Mouse (Mus musculus) erythroblast, embryonic 14.5 days (primary cell): ENCODE data around the gene Wnt4. TPM values are rescaled to one million over a fixed set of nuclear protein-coding genes. Genes with fewer than 3 reads are reported as not detected.

ENCODE experiments used
- H3K27me3 ChIP-seq: 2 replicates; pipeline ENCODE4 v1.6.1; 2012; ENCODE audit warnings: inconsistent platforms; ENCODE audit not compliant: control insufficient read depth
- H3K36me3 ChIP-seq: 2 replicates; pipeline ENCODE4 v1.6.1; 2012; ENCODE audit warnings: mild to moderate bottlenecking, inconsistent platforms; ENCODE audit not compliant: control insufficient read depth
- H3K4me1 ChIP-seq: 2 replicates; pipeline ENCODE4 v1.6.1; 2012; ENCODE audit warnings: inconsistent platforms; ENCODE audit not compliant: control insufficient read depth
- H3K4me3 ChIP-seq: replicated peaks from 2 replicates; pipeline ENCODE3; 2012; ENCODE audit warnings: moderate library complexity, mild to moderate bottlenecking, inconsistent platforms
- H3K9me3 ChIP-seq: 2 replicates; pipeline ENCODE4 v1.6.1; 2012; ENCODE audit warnings: low read length, inconsistent platforms, mixed read lengths; ENCODE audit not compliant: control insufficient read depth
- GATA1 ChIP-seq: IDR thresholded peaks from 2 replicates; pipeline ENCODE4 v1.6.1; 2012; ENCODE audit warnings: low read length, inconsistent platforms, mixed read lengths
- TAL1 ChIP-seq: IDR thresholded peaks from 3 replicates; pipeline ENCODE4 v1.6.1; 2012; ENCODE audit warnings: low read length, inconsistent platforms, mixed read lengths
- polyA plus RNA-seq: library from polyadenylated mRNA; stranded (reverse); fragments of >175 nt; gene quantifications from 2 replicates; pipeline ENCODE4 v1.2.3, GENCODE M21; 2012

The Wnt4 gene
- polyA plus RNA-seq, 1 experiment, result 0.02 TPM

GRCm38 (mm10) chr4:137277600-137278143 is 383 bp downstream of the Wnt4 start:
- H3K27me3 ChIP-seq, result peaks cover 77% of the 10 kb centered on the region
- H3K36me3 ChIP-seq, result no peaks in the 10 kb centered on the region
- no peaks in the 10 kb centered on the region for H3K4me1 ChIP-seq
- TF ChIP-seq TAL1 (no peak), GATA1 (no peak)
- no peaks in the 10 kb centered on the region; the same call in 1 of the 2 replicates for H3K9me3 ChIP-seq
- no peak overlapping the region for H3K4me3 ChIP-seq

- H3K27me3 ChIP-seq, result peaks cover 83% of the 10 kb centered on the region
- H3K9me3 ChIP-seq, result no peaks in the 10 kb centered on the region; the same call in 1 of the 2 replicates
- no peak overlapping the region for H3K4me3 ChIP-seq
- no peaks in the 10 kb centered on the region for H3K4me1 ChIP-seq
- TF ChIP-seq GATA1, result no peak
- TF ChIP-seq TAL1, result no peak
- no peaks in the 10 kb centered on the region for H3K36me3 ChIP-seq
Observed at GRCm38 (mm10) chr4:137278144-137279040, 1.1 kb downstream of the Wnt4 start.

DNA sequence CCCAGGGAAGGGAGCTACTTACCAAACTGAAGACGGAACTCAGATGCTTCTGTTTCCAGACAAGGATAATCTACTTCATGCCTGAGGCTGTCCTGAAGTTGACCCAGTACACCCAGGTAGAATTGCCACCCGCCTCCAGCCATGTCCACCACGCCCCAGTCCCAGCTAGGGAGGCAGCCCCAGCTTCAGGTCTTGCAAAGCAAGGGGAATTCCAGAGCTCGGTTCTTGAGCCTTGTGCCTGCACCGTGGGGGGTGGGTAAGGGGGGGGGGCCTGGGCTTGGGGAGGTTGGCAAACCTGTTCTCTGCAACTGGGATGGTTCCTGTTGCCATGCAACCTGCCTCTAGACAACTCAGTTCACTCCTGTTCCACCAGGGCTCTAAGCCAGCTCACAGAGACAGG is 2.1 kb downstream of the Wnt4 start:
- no peaks in the 10 kb centered on the region for H3K4me1 ChIP-seq
- no peaks in the 10 kb centered on the region for H3K36me3 ChIP-seq
- no peaks in the 10 kb centered on the region; the same call in 1 of the 2 replicates for H3K9me3 ChIP-seq
- H3K27me3 ChIP-seq, result peaks cover 88% of the 10 kb centered on the region
- H3K4me3 ChIP-seq, result no peak overlapping the region
- TF ChIP-seq GATA1 (no peak), TAL1 (no peak)

DNA sequence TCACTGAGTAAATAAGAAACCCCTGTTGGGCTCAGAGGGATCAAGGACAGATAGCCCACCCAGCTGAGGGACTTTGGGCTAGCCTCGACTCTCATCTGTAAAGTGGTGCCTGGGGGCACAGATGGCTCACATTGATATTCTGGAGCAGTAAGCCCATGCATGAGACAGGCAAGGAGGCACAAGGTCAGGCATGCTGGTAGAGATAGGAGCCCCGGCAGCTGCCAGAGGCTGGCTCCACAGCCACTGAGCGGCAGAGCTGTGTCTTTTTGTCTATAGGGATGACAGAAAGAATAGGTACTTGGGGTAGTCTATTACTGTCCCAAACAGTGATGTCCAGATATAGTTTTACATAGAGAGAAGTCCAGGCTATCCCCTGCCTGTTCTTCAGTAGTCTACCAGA is 4.0 kb downstream of the Wnt4 start:
- Histone ChIP-seq H3K36me3 (no peaks in the 10 kb centered on the region), H3K4me1 (no peaks in the 10 kb centered on the region), H3K4me3 (no peak overlapping the region), H3K27me3 (peaks cover 73% of the 10 kb centered on the region), H3K9me3 (no peaks in the 10 kb centered on the region; the same call in 1 of the 2 replicates)
- TF ChIP-seq TAL1, result no peak
- TF ChIP-seq GATA1, result no peak

GRCm38 (mm10) chr4:137282122-137282521 is 4.8 kb downstream of the Wnt4 start:
- Histone ChIP-seq H3K4me3 (no peak overlapping the region), H3K9me3 (no peaks in the 10 kb centered on the region; the same call in 1 of the 2 replicates), H3K4me1 (no peaks in the 10 kb centered on the region), H3K36me3 (no peaks in the 10 kb centered on the region), H3K27me3 (peaks cover 64% of the 10 kb centered on the region)
- no peak for TF ChIP-seq GATA1
- TF ChIP-seq TAL1, result no peak

DNA sequence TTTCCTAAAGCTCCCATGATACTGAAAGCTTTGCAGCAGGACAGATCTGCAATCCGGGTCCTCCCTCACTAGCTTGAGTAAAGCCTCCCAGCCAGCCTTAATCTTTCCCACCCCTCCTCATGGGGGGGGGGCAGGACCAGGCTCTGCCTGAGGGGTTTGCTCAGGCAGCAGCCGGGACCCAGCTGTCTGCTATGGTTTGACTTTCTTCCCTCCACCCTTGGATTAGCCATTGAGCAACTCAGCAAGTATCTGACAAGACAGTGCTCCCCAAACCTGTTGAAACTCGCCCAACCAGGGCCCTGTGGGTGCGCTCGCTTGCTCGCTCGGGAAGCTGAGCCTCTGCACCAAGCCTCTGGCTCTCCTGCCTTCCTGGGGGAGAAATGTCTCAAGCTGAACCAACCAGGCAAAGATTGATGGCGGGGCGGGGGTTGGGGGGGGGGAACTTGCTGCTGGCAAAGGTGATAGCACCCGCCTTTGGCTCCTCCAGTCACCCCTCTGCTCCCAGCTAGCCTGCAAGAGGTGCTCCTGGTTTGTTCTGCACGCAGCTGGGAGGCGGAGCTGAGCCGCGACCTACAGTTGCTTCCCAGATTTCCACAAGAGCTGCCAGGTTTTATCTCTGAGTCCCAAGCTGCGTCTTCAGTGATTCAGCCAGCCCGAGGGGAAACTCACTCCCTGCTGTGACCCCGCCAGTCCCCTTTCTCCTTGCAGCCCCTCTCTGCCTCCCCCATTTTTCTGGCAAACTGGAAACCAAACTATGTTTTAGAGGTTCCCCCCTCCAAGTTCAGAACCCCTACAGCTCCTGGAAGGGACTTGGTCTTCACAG is 5.5 kb downstream of the Wnt4 start:
- no peaks in the 10 kb centered on the region; the same call in 1 of the 2 replicates for H3K9me3 ChIP-seq
- H3K36me3 ChIP-seq, result no peaks in the 10 kb centered on the region
- H3K27me3 ChIP-seq, result peaks cover 58% of the 10 kb centered on the region
- H3K4me3 ChIP-seq, result no peak overlapping the region
- H3K4me1 ChIP-seq, result no peaks in the 10 kb centered on the region
- TF ChIP-seq TAL1 (no peak), GATA1 (no peak)

DNA sequence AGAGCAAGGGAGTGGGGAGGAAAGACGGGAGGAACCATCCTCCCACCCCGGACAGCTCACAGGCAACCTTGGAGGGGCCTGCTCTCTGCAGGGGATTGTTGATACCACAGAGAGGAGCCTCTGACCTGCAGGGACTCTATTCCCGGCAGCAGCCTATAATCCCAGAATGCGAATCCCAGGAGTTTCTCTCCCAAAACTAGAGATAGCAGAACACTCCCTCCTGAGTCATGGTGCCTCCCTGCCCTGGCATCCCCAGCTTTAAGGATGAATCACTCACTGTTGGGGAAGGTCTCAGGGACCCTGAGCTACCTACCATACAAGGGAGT is 6.1 kb downstream of the Wnt4 start:
- Histone ChIP-seq H3K27me3 (peaks cover 52% of the 10 kb centered on the region), H3K36me3 (no peaks in the 10 kb centered on the region), H3K4me1 (no peaks in the 10 kb centered on the region), H3K9me3 (no peaks in the 10 kb centered on the region), H3K4me3 (no peak overlapping the region)
- TF ChIP-seq GATA1, result no peak
- no peak for TF ChIP-seq TAL1

DNA sequence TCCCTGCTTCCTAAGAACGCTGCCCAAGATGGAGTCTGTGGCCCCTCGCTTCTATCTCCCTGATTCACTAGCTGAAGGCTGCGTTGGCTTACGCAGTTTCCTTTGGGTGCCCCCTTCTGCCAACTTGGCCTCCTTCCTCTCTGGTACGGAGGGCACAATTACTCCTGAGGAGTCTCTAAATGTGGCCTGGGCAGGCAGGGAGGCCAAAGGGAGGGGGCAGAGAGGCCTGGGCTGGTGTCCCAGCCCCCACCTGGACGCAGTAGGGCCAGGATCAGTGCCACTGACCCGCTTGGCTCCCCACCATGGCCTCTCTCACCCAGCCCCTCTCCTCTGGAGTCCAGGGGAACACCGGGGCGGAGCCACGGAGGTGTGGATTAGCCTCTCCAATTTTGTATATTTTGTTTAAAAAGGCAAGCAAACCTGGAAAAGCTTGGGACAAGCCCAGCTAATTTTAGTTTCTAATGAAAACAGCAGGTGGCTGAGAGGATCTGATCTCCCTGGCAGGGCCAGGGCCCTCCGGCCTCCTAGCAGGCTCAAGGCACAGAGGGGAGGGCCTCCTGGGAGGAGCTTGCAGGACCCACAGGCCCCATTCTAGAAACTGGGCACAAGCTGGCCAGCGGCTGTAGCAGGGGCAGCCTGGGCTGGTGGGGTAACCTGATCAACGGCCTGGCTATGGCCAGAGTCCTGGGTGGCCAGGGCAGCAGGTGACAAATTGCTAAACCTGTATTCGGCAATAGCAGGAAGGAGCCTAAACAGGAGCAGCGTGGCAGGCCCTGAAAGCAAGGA is 8.8 kb downstream of the Wnt4 start:
- peaks cover 29% of the 10 kb centered on the region for H3K27me3 ChIP-seq
- no peak for TF ChIP-seq GATA1
- TF ChIP-seq TAL1, result no peak
- H3K9me3 ChIP-seq, result no peaks in the 10 kb centered on the region
- H3K4me3 ChIP-seq, result no peak overlapping the region
- no peaks in the 10 kb centered on the region for H3K36me3 ChIP-seq
- no peaks in the 10 kb centered on the region for H3K4me1 ChIP-seq
